Mouse (Mus musculus): ENCODE measurements at regions not wholly inside any gene's neighbourhood (a gene's known extent, or its start where the extent isn't known, plus 50 kb on each side); places are given as distances from the start of the nearest gene placed in this dataset.
"Not testable (repeated sequence)": the region's sequence is repeated elsewhere in the genome, so short reads cannot be mapped to it uniquely, and the experiment has no call there.

GRCm38 (mm10) chr12:20614766-20615165, 375.5 kb upstream of the Asap2 start:
- not testable (repeated sequence) for H3K4me2 ChIP-seq (ENCODE audit: low read depth, low read length)

More at GRCm38 (mm10) chr12:20614766-20615165, 375.5 kb upstream of the Asap2 start:
- WGBS (ENCODE audit: insufficient replicate concordance) = 11% methylated on average over 13 of the region's 39 CpGs
- not testable (repeated sequence) for H3K27ac ChIP-seq (ENCODE audit: low read depth); H3K36me3 ChIP-seq (replicated peaks; ENCODE audit: insufficient read depth, low read length); H3K9ac ChIP-seq (replicated peaks); H3K4me1 ChIP-seq (ENCODE audit: insufficient read depth); H3K9me3 ChIP-seq (ENCODE audit: low read length); H3K27me3 ChIP-seq (ENCODE audit: insufficient read depth, low read length); ATAC-seq
- DNase-seq = peak; percentile 61
- 0 out of 2 replicates have a peak overlapping the region, but pooled peaks have one; percentile 10 for H3K4me3 ChIP-seq (ENCODE audit: low read depth, low read length)
